Mouse (Mus musculus) CH12.LX (cell line): ENCODE results near the gene Rccd1.

Experiments used
- CTCF ChIP-seq, 2 experiments: IDR thresholded peaks in 1 of 2; conservative IDR thresholded peaks in 1 of 2; 2 replicates each; pipeline ENCODE4 v1.5.1; 2011 to 2012; ENCODE audit warnings: low read depth in 2 of 2, low read length in 2 of 2, improper control_type of control experiment in 1 of 2, inconsistent platforms in 1 of 2, mild to moderate bottlenecking in 1 of 2, moderate library complexity in 1 of 2
- E2F4 ChIP-seq: IDR thresholded peaks from 2 replicates; pipeline ENCODE4 v1.6.1; 2011; ENCODE audit warnings: low read depth, low read length, improper control_type of control experiment; ENCODE audit not compliant: insufficient replicate concordance
- MXI1 ChIP-seq: IDR thresholded peaks from 2 replicates; pipeline ENCODE4 v1.6.1; 2011; ENCODE audit warnings: mild to moderate bottlenecking, low read depth, low read length, improper control_type of control experiment
- RAD21 ChIP-seq: IDR thresholded peaks from 2 replicates; pipeline ENCODE4 v1.6.1; 2011; ENCODE audit warnings: low read depth, mild to moderate bottlenecking, low read length, improper control_type of control experiment, moderate library complexity
- UBTF ChIP-seq: IDR thresholded peaks from 2 replicates; pipeline ENCODE4 v1.6.1; 2012; ENCODE audit warnings: low read depth, mild to moderate bottlenecking, inconsistent platforms, low read length, improper control_type of control experiment, moderate library complexity
- ZC3H11A ChIP-seq: IDR thresholded peaks from 2 replicates; pipeline ENCODE4 v1.6.1; 2012; ENCODE audit warnings: low read depth, mild to moderate bottlenecking, inconsistent platforms, low read length, improper control_type of control experiment

GRCm38 (mm10) chr7:80372166-80372565, 47.9 kb upstream of the Rccd1 start:
- TF ChIP-seq MXI1, result no peak
- TF ChIP-seq ZC3H11A, result no peak
- no peak for TF ChIP-seq RAD21
- no peak for TF ChIP-seq E2F4
- no peak for TF ChIP-seq CTCF (conservative IDR thresholded peaks at IDR 0.05 in 1 of 2, IDR thresholded peaks at IDR 0.05 in 1 of 2; ENCODE audit: low read depth in 2 of 2, low read length in 2 of 2)
- TF ChIP-seq UBTF, result no peak
